Mouse (Mus musculus): Measurements from ENCODE around the gene Prkch. TPM values are rescaled to one million over a fixed set of nuclear protein-coding genes. Genes with fewer than 3 reads are reported as not detected.

Gene Prkch
- polyA plus RNA-seq, 2 experiments, result 1.1 to 1.6 TPM

GRCm38 (mm10) chr12:73746072-73746471 is 161.5 kb downstream of the Prkch start:
- WGBS (ENCODE audit: insufficient replicate concordance), result 63% methylated on average over 6 of the region's 6 CpGs
- DNase-seq (ENCODE audit: low read depth in 3 of 3, low spot score in 3 of 3) (no peak), ATAC-seq (ENCODE audit: insufficient read depth) (no peak)
- Histone ChIP-seq H3K4me2 (ENCODE audit: low read depth) (no peak overlapping the region), H3K4me1 (replicated peaks; ENCODE audit: control insufficient read depth in 2 of 2, insufficient read depth in 2 of 2, low read length in 1 of 2) (no peaks in the 10 kb centered on the region), H3K27ac (no peak overlapping the region), H3K9me3 (ENCODE audit: control insufficient read depth, low read length) (no peaks in the 10 kb centered on the region), H3K4me3 (ENCODE audit: insufficient read depth in 1 of 2, low read depth in 2 of 2, low read length in 2 of 2) (no peak overlapping the region), H3K27me3 (ENCODE audit: control insufficient read depth, insufficient read depth, low read length) (no peaks in the 10 kb centered on the region), H3K9ac (replicated peaks) (no peak overlapping the region), H3K36me3 (replicated peaks; ENCODE audit: control insufficient read depth, insufficient read depth, low read depth) (no peaks in the 10 kb centered on the region)
- no peak for TF ChIP-seq CTCF (IDR thresholded peaks at IDR 0.05; ENCODE audit: low read depth)
- no peak for TF ChIP-seq EP300 (IDR thresholded peaks at IDR 0.05; ENCODE audit: low read depth)

GRCm38 (mm10) chr12:73748373-73748772 is 163.8 kb downstream of the Prkch start:
- WGBS (ENCODE audit: insufficient replicate concordance), result 61% methylated on average over 3 of the region's 3 CpGs
- no peak for ATAC-seq (ENCODE audit: insufficient read depth)
- Histone ChIP-seq H3K4me2 (ENCODE audit: low read depth) (no peak overlapping the region), H3K4me3 (ENCODE audit: insufficient read depth in 1 of 2, low read depth in 2 of 2, low read length in 2 of 2) (no peak overlapping the region), H3K36me3 (replicated peaks; ENCODE audit: control insufficient read depth, insufficient read depth, low read depth) (no peaks in the 10 kb centered on the region), H3K9me3 (ENCODE audit: control insufficient read depth, low read length) (no peaks in the 10 kb centered on the region), H3K27me3 (ENCODE audit: control insufficient read depth, insufficient read depth, low read length) (no peaks in the 10 kb centered on the region), H3K4me1 (replicated peaks; ENCODE audit: control insufficient read depth in 2 of 2, insufficient read depth in 2 of 2, low read length in 1 of 2) (no peaks in the 10 kb centered on the region), H3K27ac (no peak overlapping the region), H3K9ac (replicated peaks) (no peak overlapping the region)
- TF ChIP-seq EP300 (IDR thresholded peaks at IDR 0.05; ENCODE audit: low read depth) (no peak), CTCF (IDR thresholded peaks at IDR 0.05; ENCODE audit: low read depth) (no peak)
- no peak for DNase-seq (ENCODE audit: low read depth in 3 of 3, low spot score in 3 of 3)

- Histone ChIP-seq H3K27me3 (ENCODE audit: control insufficient read depth, insufficient read depth, low read length) (no peaks in the 10 kb centered on the region), H3K4me1 (replicated peaks; ENCODE audit: control insufficient read depth in 2 of 2, insufficient read depth in 2 of 2, low read length in 1 of 2) (no peaks in the 10 kb centered on the region), H3K36me3 (replicated peaks; ENCODE audit: control insufficient read depth, insufficient read depth, low read depth) (no peaks in the 10 kb centered on the region), H3K4me3 (ENCODE audit: insufficient read depth in 1 of 2, low read depth in 2 of 2, low read length in 2 of 2) (no peak overlapping the region), H3K9ac (replicated peaks) (no peak overlapping the region), H3K4me2 (ENCODE audit: low read depth) (no peak overlapping the region), H3K9me3 (ENCODE audit: control insufficient read depth, low read length) (no peaks in the 10 kb centered on the region), H3K27ac (no peak overlapping the region)
- WGBS (ENCODE audit: insufficient replicate concordance), result 67% methylated on average over 9 of the region's 9 CpGs
- DNase-seq (ENCODE audit: low read depth in 3 of 3, low spot score in 3 of 3), result no peak
- TF ChIP-seq CTCF (IDR thresholded peaks at IDR 0.05; ENCODE audit: low read depth), result no peak
- TF ChIP-seq EP300 (IDR thresholded peaks at IDR 0.05; ENCODE audit: low read depth), result no peak
- no peak for ATAC-seq (ENCODE audit: insufficient read depth)
These were observed 170.0 kb downstream of the Prkch start for GRCm38 (mm10) chr12:73754476-73755150.

GRCm38 (mm10) chr12:73755646-73756045 is 171.1 kb downstream of the Prkch start:
- H3K36me3 ChIP-seq (replicated peaks; ENCODE audit: control insufficient read depth, insufficient read depth, low read depth), result no peaks in the 10 kb centered on the region
- H3K27ac ChIP-seq, result no peak overlapping the region
- no peaks in the 10 kb centered on the region for H3K9me3 ChIP-seq (ENCODE audit: control insufficient read depth, low read length)
- 75% methylated on average over 8 of the region's 8 CpGs for WGBS (ENCODE audit: insufficient replicate concordance)
- no peak overlapping the region for H3K4me3 ChIP-seq (ENCODE audit: insufficient read depth in 1 of 2, low read depth in 2 of 2, low read length in 2 of 2)
- H3K4me1 ChIP-seq (replicated peaks; ENCODE audit: control insufficient read depth in 2 of 2, insufficient read depth in 2 of 2, low read length in 1 of 2), result no peaks in the 10 kb centered on the region
- no peaks in the 10 kb centered on the region for H3K27me3 ChIP-seq (ENCODE audit: control insufficient read depth, insufficient read depth, low read length)
- ATAC-seq (ENCODE audit: insufficient read depth) (no peak), DNase-seq (ENCODE audit: low read depth in 3 of 3, low spot score in 3 of 3) (no peak)
- H3K4me2 ChIP-seq (ENCODE audit: low read depth), result no peak overlapping the region
- no peak for TF ChIP-seq EP300 (IDR thresholded peaks at IDR 0.05; ENCODE audit: low read depth)
- no peak for TF ChIP-seq CTCF (IDR thresholded peaks at IDR 0.05; ENCODE audit: low read depth)
- H3K9ac ChIP-seq (replicated peaks), result no peak overlapping the region

GRCm38 (mm10) chr12:73756527-73756926 is 171.9 kb downstream of the Prkch start:
- no peak overlapping the region for H3K27ac ChIP-seq
- H3K9ac ChIP-seq (replicated peaks), result no peak overlapping the region
- no peaks in the 10 kb centered on the region for H3K27me3 ChIP-seq (ENCODE audit: control insufficient read depth, insufficient read depth, low read length)
- no peaks in the 10 kb centered on the region for H3K4me1 ChIP-seq (replicated peaks; ENCODE audit: control insufficient read depth in 2 of 2, insufficient read depth in 2 of 2, low read length in 1 of 2)
- no peaks in the 10 kb centered on the region for H3K9me3 ChIP-seq (ENCODE audit: control insufficient read depth, low read length)
- H3K36me3 ChIP-seq (replicated peaks; ENCODE audit: control insufficient read depth, insufficient read depth, low read depth), result no peaks in the 10 kb centered on the region
- 64% methylated on average over 6 of the region's 6 CpGs for WGBS (ENCODE audit: insufficient replicate concordance)
- ATAC-seq (ENCODE audit: insufficient read depth) (no peak), DNase-seq (ENCODE audit: low read depth in 3 of 3, low spot score in 3 of 3) (no peak)
- no peak overlapping the region for H3K4me2 ChIP-seq (ENCODE audit: low read depth)
- no peak overlapping the region for H3K4me3 ChIP-seq (ENCODE audit: insufficient read depth in 1 of 2, low read depth in 2 of 2, low read length in 2 of 2)
- no peak for TF ChIP-seq CTCF (IDR thresholded peaks at IDR 0.05; ENCODE audit: low read depth)
- no peak for TF ChIP-seq EP300 (IDR thresholded peaks at IDR 0.05; ENCODE audit: low read depth)
